Mouse (Mus musculus) neural tube, embryonic 15.5 days (tissue): ENCODE results near the gene Foxred2. TPM values are rescaled to one million over a fixed set of nuclear protein-coding genes. Genes with fewer than 3 reads are reported as not detected.

Experiments
- ATAC-seq: fragments of 200-750 bp; cut with Nextera tagmentation; 2 replicates; pipeline ENCODE4 v1.8.0; 2017; ENCODE audit warnings: mild to moderate bottlenecking, moderate TSS enrichment, moderate library complexity; ENCODE audit not compliant: low FRiP score
- H3K27ac ChIP-seq: fragments of 300-500 bp; sonication (generic); replicated peaks from 2 replicates; pipeline ENCODE4 v1.5.1; 2015; ENCODE audit warnings: mild to moderate bottlenecking, inconsistent platforms
- H3K27me3 ChIP-seq: fragments of 300-500 bp; sonication (generic); replicated peaks from 2 replicates; pipeline ENCODE4 v1.6.1; 2015; ENCODE audit warnings: inconsistent platforms
- H3K36me3 ChIP-seq: fragments of 300-500 bp; sonication (generic); 2 replicates; pipeline ENCODE4 v1.6.1; 2015; ENCODE audit warnings: inconsistent platforms
- H3K4me1 ChIP-seq: fragments of 300-500 bp; sonication (generic); 2 replicates; pipeline ENCODE4 v1.6.1; 2015; ENCODE audit warnings: inconsistent platforms
- H3K4me2 ChIP-seq: fragments of 300-500 bp; sonication (generic); 2 replicates; pipeline ENCODE4 v1.6.1; 2015; ENCODE audit warnings: inconsistent platforms, mild to moderate bottlenecking, moderate library complexity
- H3K4me3 ChIP-seq: fragments of 300-500 bp; sonication (generic); replicated peaks from 2 replicates; pipeline ENCODE4 v1.5.1; 2015; ENCODE audit warnings: mild to moderate bottlenecking, inconsistent platforms
- H3K9ac ChIP-seq: fragments of 300-500 bp; sonication (generic); replicated peaks from 2 replicates; pipeline ENCODE4 v1.6.1; 2015; ENCODE audit warnings: mild to moderate bottlenecking, inconsistent platforms
- H3K9me3 ChIP-seq: fragments of 300-500 bp; sonication (generic); replicated peaks from 2 replicates; pipeline ENCODE4 v1.6.1; 2016; ENCODE audit warnings: inconsistent platforms
- WGBS: fragments of 180-500 bp; shearing (Covaris S2); methylation state at CpG from one replicate; pipeline ENCODE4 v1.1.7; 2015; ENCODE audit warnings: mixed read lengths; 5-methylcytosine and 5-hydroxymethylcytosine counted together
- polyA plus RNA-seq: library from polyadenylated mRNA; unstranded; fragments of >200 nt; fragmentation: Nextera tagmentation; extraction: Ambion mirVana; gene quantifications from 2 replicates; pipeline ENCODE4 v1.2.1, GENCODE M21; 2015

Gene Foxred2
- polyA plus RNA-seq, result 8.4 and 9.3 TPM in 2 replicates

DNA sequence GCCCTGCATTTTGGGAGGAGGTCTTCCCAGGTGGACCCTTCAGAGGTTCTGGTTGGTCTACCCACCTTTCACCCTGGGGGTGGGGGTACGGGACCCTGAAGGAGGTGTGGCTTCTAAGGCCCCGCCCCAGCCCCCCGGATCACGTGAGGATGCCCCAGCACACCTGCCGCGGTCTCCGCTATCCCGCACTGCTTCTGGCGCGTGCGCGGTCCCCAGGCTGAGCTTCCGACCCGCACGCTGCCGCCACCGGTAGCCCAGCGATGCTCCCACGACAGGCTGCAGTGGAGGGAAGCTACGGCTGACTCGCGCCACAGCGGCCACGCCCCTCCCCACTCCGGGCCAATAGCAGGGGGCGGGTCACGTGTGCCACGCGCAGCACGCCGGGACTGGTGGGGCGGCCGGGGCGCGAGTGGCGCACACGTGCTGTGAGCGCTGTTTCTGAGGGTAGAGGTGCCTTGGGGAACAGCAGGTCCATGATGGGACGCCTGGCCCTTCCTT, at the start of gene Foxred2:
Gene Foxred2, minus strand, starts transcription at position 319 of the 498 bp plus-strand sequence.
- Histone ChIP-seq H3K27me3 (no peaks in the 10 kb centered on the region), H3K36me3 (peaks cover 48% of the 10 kb centered on the region), H3K9me3 (no peaks in the 10 kb centered on the region), H3K27ac (peak within 1 kb of the TSS; percentile 74), H3K4me2 (peak within 1 kb of the TSS; percentile 92), H3K4me1 (peaks cover 48% of the 10 kb centered on the region), H3K4me3 (peak within 1 kb of the TSS; percentile 55), H3K9ac (peak within 1 kb of the TSS; percentile 72)
- ATAC-seq, result peak; percentile 95
- under 1% methylated on average over 39 of the region's 39 CpGs for WGBS

DNA sequence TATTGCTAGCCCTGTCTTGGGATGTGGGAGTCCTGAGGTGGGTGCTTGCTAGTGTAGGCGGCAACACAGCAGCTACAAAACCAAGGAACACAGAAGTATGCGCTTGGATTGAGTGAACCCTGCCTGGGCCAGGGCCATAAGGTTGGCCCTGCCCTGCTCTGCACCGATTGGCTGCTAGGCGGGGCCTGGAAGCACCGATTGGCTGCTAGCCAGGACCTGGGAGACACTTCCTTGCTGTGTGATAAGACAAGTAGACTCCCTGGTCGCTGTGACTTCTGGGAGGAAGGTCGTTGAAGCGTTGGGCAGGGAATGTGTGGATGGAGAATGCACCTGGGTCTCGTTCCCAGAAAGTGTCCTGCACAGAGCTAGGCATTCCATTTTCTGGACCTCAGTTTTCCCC, 47.4 kb upstream of the Foxred2 start:
- H3K4me1 ChIP-seq, result no peaks in the 10 kb centered on the region
- H3K27ac ChIP-seq, result no peak overlapping the region
- no peaks in the 10 kb centered on the region for H3K36me3 ChIP-seq
- no peak for ATAC-seq
- H3K9ac ChIP-seq, result no peak overlapping the region
- 52% methylated on average over 9 of the region's 9 CpGs for WGBS
- no peak overlapping the region for H3K4me2 ChIP-seq
- H3K9me3 ChIP-seq, result no peaks in the 10 kb centered on the region
- H3K4me3 ChIP-seq, result no peak overlapping the region
- H3K27me3 ChIP-seq, result no peaks in the 10 kb centered on the region

DNA sequence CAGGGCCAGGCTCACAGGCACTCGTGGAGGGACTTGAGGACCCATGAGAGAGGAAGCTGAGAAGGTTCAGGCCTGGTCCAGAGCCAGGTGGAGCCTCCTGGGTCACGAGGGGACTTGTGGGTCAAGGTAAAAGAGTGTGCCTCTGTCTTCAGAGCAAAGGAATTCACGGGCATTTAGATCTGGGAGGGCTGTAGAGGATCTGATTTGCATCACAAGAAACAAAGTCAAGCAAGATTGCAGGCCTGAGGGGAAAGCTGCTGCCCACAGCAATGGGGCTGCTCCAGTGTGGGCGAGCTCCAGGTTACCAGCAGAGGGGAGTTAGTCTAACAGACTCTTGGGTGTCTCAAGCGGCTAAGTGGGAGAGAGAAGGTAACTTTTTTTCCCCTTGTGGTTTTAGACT, 44.9 kb upstream of the Foxred2 start:
- H3K27me3 ChIP-seq, result no peaks in the 10 kb centered on the region
- no peaks in the 10 kb centered on the region for H3K36me3 ChIP-seq
- no peak overlapping the region for H3K4me3 ChIP-seq
- 15% methylated on average over 5 of the region's 5 CpGs for WGBS
- H3K4me1 ChIP-seq, result peaks cover 8% of the 10 kb centered on the region; the same call in 1 of the 2 replicates
- ATAC-seq, result no peak
- H3K27ac ChIP-seq, result no peak overlapping the region
- H3K9me3 ChIP-seq, result no peaks in the 10 kb centered on the region
- no peak overlapping the region for H3K4me2 ChIP-seq
- no peak overlapping the region for H3K9ac ChIP-seq

DNA sequence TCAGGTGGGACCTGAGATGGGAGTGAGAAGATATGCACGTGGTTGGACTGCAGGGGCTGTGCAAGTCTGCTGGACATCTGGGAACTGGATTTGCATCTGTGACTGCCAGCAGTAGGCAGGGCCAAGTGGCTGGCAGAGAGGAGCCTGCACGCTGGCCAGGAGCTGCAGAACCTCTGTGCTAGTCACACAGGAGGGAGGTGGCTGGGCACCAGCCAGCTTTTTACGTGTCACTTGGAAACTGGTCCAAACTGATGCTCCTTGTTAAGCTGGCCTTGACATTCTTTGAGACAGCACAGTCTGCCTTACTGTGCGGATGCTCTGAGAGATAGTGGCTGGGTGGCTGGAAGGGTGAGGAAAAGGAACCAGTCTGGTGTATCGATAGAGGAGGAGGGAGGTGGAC, 32.0 kb upstream of the Foxred2 start:
- no peak for ATAC-seq
- no peak overlapping the region for H3K27ac ChIP-seq
- H3K4me3 ChIP-seq, result no peak overlapping the region
- H3K9ac ChIP-seq, result no peak overlapping the region
- no peaks in the 10 kb centered on the region; the same call in 1 of the 2 replicates for H3K4me1 ChIP-seq
- no peaks in the 10 kb centered on the region for H3K36me3 ChIP-seq
- no peaks in the 10 kb centered on the region for H3K9me3 ChIP-seq
- H3K4me2 ChIP-seq, result no peak overlapping the region
- H3K27me3 ChIP-seq, result 0 out of 2 replicates have a peak, but pooled peaks cover 4% of the 10 kb centered on the region
- 70% methylated on average over 5 of the region's 5 CpGs for WGBS

DNA sequence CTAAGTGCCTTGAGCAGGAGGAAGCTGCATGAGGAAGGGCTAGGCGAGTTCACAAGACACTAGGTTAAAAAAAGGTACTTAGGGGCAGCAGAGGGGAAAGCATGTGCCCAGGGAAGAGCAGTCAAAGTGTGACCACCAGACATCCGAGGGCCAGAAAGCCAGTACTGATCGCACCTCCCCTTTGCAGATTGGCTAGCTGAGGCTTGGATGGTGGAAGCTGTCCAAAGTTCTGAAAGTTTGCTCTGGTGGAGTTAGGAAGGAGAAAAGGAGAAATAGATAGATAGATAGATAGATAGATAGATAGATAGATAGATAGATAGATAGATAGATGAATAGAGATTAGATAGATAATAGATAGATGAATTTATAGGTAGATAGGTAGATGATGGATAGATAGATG, 26.9 kb upstream of the Foxred2 start:
- no peak overlapping the region for H3K27ac ChIP-seq
- peaks cover 10% of the 10 kb centered on the region; the same call in 1 of the 2 replicates for H3K27me3 ChIP-seq
- peaks cover 8% of the 10 kb centered on the region for H3K4me1 ChIP-seq
- 27% methylated on average over 3 of the region's 3 CpGs for WGBS
- no peak overlapping the region for H3K4me2 ChIP-seq
- H3K9ac ChIP-seq, result no peak overlapping the region
- H3K9me3 ChIP-seq, result no peaks in the 10 kb centered on the region
- H3K36me3 ChIP-seq, result no peaks in the 10 kb centered on the region
- ATAC-seq, result no peak
- H3K4me3 ChIP-seq, result no peak overlapping the region

DNA sequence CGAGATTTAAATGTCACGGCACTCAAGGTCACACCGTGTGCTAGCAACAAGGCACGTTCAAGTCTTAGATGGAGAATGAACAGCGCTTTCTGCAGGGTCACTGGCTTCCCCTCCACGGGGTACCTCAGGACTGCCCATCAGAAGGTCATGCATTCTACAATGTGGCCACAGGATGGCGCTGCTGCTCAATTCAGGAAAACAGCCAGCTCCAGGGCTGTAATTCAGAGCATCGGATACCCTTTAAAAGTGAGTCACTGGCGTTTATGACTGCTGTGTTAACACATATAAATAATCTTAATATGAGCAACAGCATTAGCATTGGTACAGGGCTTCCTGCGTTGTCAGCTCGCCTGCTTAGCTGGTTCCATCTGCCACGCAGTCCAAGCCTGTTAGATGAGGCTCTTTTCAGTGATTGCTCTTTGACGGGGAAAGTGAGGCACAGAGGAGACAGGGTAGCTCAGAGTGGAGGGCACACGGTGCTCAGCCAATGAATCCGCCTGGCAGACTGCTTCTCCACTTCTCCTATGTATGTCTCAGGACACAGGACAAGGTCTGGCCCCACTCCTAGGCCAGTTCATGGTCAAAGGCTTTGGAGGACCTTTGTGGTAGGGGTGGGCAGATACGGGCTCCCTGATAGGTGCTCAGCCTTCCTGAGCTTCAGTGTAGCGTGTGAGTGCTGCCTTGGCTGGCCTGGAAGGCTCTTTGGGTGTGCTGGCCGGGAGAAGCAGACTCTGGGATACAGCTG, 25.8 kb upstream of the Foxred2 start:
- Histone ChIP-seq H3K27ac (no peak overlapping the region), H3K4me3 (no peak overlapping the region), H3K27me3 (peaks cover 10% of the 10 kb centered on the region; the same call in 1 of the 2 replicates), H3K36me3 (no peaks in the 10 kb centered on the region), H3K4me2 (peak overlapping the region; percentile 20; the same call in 1 of the 2 replicates), H3K9ac (no peak overlapping the region), H3K4me1 (peaks cover 8% of the 10 kb centered on the region), H3K9me3 (no peaks in the 10 kb centered on the region)
- peak; percentile 53 for ATAC-seq
- WGBS, result 21% methylated on average over 18 of the region's 18 CpGs

DNA sequence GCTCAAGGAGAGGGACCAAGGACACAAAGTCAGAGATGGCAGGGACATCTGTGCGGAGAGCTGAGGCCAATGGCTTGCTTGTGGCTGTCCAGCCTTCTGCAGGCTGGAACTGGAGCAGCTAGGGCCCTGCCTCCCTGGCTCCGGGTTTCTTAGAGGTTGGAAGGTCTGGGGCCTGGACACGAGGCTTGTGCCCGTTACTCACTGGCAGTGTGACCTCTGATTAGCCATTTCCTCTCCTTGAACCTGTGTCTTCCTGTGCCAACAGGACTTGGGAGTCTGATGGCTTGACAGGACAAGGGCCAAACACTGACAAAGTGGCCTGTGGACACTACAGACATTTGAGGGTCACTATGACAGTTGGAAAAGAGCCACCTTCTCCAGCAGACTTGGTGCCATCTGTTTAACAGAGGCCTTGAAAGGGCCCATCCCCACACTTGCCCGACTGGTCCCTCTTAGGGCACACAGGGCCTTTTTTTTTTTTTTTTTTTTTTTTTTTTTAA, 24.7 kb upstream of the Foxred2 start:
- Histone ChIP-seq H3K4me2 (no peak overlapping the region), H3K4me1 (peaks cover 8% of the 10 kb centered on the region), H3K9me3 (no peaks in the 10 kb centered on the region), H3K27ac (no peak overlapping the region), H3K36me3 (no peaks in the 10 kb centered on the region), H3K27me3 (peaks cover 10% of the 10 kb centered on the region; the same call in 1 of the 2 replicates), H3K4me3 (no peak overlapping the region), H3K9ac (no peak overlapping the region)
- no peak for ATAC-seq
- WGBS, result 74% methylated on average over 5 of the region's 5 CpGs

DNA sequence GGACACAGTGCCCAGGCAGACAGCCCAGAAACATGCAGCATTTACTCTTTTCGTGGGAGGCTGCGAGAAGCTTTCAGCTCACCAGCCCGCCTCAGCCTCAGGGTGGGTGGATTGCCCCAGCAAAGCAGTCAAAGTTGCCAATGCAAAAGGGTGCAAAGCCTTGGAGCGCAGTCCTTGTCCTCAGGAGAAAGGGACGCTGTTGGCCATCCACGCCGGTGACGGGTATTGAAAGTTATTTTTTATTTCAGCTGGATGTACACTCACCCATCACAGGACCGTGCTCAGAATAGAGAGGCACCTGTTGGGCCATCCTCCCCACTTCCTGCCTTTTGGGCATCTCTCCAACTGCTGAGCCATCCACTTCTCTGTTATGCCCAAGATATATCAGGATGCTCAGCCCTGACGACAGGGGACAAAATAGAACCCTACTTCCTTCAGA, 22.9 kb upstream of the Foxred2 start:
- no peaks in the 10 kb centered on the region for H3K9me3 ChIP-seq
- H3K9ac ChIP-seq, result no peak overlapping the region
- no peak overlapping the region for H3K4me2 ChIP-seq
- no peak overlapping the region for H3K27ac ChIP-seq
- no peak for ATAC-seq
- no peaks in the 10 kb centered on the region for H3K36me3 ChIP-seq
- H3K4me1 ChIP-seq, result peaks cover 8% of the 10 kb centered on the region
- no peak overlapping the region for H3K4me3 ChIP-seq
- WGBS, result 88% methylated on average over 10 of the region's 10 CpGs
- H3K27me3 ChIP-seq, result peaks cover 8% of the 10 kb centered on the region; the same call in 1 of the 2 replicates

DNA sequence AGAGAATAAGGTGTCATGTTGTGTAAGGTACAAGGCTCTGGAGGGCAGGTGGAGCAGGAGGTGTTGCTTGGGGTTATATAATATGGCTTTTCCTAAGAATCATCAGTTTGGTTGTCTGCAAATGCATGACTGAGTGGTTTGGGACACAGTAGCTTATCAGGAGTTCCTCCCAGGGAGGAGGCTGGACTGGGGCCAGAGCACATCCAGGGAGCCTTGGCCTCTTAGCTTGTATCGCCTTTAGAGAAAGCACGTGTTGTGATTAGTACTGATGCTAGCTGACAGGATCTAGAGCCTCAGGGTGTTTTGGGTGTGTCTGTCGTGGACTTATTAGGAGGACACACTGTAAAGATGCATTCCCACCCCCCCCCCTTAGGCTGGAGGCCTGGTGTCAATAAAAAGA, 21.1 kb upstream of the Foxred2 start:
- H3K9me3 ChIP-seq, result no peaks in the 10 kb centered on the region
- no peak overlapping the region for H3K9ac ChIP-seq
- H3K4me2 ChIP-seq, result no peak overlapping the region
- WGBS, result 61% methylated on average over 3 of the region's 3 CpGs
- peaks cover 7% of the 10 kb centered on the region for H3K4me1 ChIP-seq
- ATAC-seq, result no peak
- no peaks in the 10 kb centered on the region for H3K36me3 ChIP-seq
- H3K27me3 ChIP-seq, result peaks cover 6% of the 10 kb centered on the region; the same call in 1 of the 2 replicates
- H3K4me3 ChIP-seq, result no peak overlapping the region
- no peak overlapping the region for H3K27ac ChIP-seq

DNA sequence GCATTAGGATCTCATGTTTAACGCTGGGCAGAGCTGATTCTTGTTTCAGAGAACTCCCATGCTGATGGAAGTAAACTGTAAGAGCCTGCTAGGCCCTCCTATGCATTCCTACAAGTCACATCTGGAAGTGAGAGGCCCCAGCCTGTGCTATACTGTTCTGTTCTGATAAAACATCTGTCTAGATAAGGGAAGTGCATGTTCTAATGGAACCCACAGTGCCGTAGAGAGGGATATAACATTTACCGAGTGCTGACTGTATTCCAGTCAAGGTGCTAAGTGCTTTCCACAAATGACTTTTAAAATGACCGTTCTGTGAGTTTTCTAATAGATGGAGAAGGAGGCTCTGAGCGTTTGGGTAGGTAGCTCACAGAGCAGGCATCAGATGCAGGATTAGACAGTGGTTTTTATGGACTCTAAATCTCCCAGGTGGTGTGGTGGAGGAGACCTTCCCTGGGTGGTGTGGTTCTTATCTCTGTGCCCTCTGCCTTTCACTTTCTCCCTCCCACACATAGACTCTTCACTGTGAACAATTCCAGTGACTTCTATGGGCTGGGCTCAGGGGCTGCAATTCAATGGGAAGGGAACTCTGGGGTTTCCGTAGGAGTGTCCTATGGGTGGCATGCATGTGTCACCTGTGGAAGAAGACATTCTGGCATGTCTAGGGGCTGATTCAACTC, 17.8 kb upstream of the Foxred2 start:
- Histone ChIP-seq H3K27ac (no peak overlapping the region), H3K9me3 (no peaks in the 10 kb centered on the region), H3K9ac (no peak overlapping the region), H3K4me1 (peaks cover 18% of the 10 kb centered on the region), H3K4me2 (no peak overlapping the region), H3K4me3 (no peak overlapping the region), H3K27me3 (peaks cover under 1% of the 10 kb centered on the region; the same call in 1 of the 2 replicates), H3K36me3 (no peaks in the 10 kb centered on the region)
- WGBS, result 76% methylated on average over 6 of the region's 6 CpGs
- ATAC-seq, result no peak

DNA sequence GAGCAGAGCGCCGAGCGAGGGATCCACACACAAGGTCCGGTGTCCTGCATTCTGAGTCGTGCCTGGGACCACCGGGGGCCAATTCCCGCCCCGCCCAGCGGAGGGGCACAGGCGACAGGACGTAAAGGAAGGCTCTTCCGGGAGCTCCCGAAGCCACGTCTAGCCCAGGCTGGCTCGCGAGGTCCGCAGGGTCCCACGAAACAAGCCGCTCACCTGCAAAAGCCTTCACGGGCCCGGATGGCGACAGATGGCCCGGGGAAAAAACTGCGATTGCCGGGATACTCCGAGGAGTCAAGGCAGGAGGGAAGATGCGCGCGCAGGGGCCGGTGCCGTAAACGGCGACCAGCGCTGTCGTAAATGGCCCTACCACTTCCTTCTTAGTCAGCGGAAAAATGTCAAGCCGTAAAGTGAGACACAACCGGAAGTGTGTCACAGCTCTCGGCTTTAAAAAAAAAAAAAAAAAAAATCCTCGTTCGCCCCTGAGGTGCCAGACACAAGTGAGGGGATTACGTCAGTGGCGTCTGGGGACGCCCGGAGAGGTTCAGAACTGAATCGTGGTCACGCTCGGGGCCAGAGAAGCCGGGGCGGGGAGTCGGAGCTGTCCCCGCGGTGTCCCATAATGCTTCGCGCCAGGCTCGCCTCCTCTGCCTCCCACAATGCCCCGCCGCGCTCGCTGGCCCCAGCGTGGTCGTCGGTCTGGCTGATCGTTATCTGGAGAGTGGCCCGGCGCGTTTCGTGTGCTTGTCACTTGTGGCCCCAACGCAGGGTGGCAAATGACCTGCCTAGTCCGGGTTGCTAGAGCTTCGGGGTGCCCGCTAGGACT, 14.2 kb upstream of the Foxred2 start, which contains the start of gene Eif3d:
Gene Eif3d, minus strand, starts transcription at position 344 of the 823 bp plus-strand sequence.
- ATAC-seq, result peak; percentile 85
- under 1% methylated on average over 72 of the region's 72 CpGs for WGBS
- Histone ChIP-seq H3K4me2 (peak within 1 kb of the TSS; percentile 91), H3K9me3 (no peaks in the 10 kb centered on the region), H3K36me3 (peaks cover 29% of the 10 kb centered on the region), H3K27ac (peak within 1 kb of the TSS; percentile 97), H3K27me3 (no peaks in the 10 kb centered on the region), H3K9ac (peak within 1 kb of the TSS; percentile 92), H3K4me3 (peak within 1 kb of the TSS; percentile 77), H3K4me1 (peaks cover 27% of the 10 kb centered on the region)
